Mouse (Mus musculus): ENCODE results near the gene Midn. TPM values are rescaled to one million over a fixed set of nuclear protein-coding genes. Genes with fewer than 3 reads are reported as not detected.

Midn gene
- polyA plus RNA-seq, 1 experiment from 2014 or later: 20.3 TPM

Other genes with a start within 250 kb of the Midn start
- gene Med16, start 239.3 kb upstream of the Midn start, polyA plus RNA-seq (2018): 10.6 to 18.8 TPM (median 16.5 TPM) in 3 replicates
- 5.7 TPM in 1 of 3 replicates, not detected in the others for gene Gm26602, start 237.4 kb upstream of the Midn start, polyA plus RNA-seq (2018)
- 0.27 to 0.89 TPM (median 0.30 TPM) in 3 replicates for gene Kiss1r, start 231.3 kb upstream of the Midn start, polyA plus RNA-seq (2018)
- 41.6 to 61.5 TPM (median 54.4 TPM) in 3 replicates for gene R3hdm4, start 227.1 kb upstream of the Midn start, polyA plus RNA-seq (2018)
- gene Arid3a, start 221.2 kb upstream of the Midn start, polyA plus RNA-seq (2018): 13.8 to 37.4 TPM (median 29.1 TPM) in 3 replicates
- 11.4 to 31.4 TPM (median 18.8 TPM) in 3 replicates for gene Wdr18, start 188.1 kb upstream of the Midn start, polyA plus RNA-seq (2018)
- not detected in 3 replicates for gene Grin3b, start 177.6 kb upstream of the Midn start, polyA plus RNA-seq (2018)
- 37.3 to 67.6 TPM (median 52.3 TPM) in 3 replicates for gene Tmem259, start 163.9 kb upstream of the Midn start, polyA plus RNA-seq (2018)
- gene Cnn2, start 159.7 kb upstream of the Midn start, polyA plus RNA-seq (2018): 4.0 to 9.8 TPM (median 4.7 TPM) in 3 replicates
- gene Abca7, start 151.8 kb upstream of the Midn start, polyA plus RNA-seq (2018): 3.3 to 10.6 TPM (median 4.0 TPM) in 3 replicates
- 56.2 to 124 TPM (median 74.2 TPM) in 3 replicates for gene Arhgap45, start 131.6 kb upstream of the Midn start, polyA plus RNA-seq (2018)
- 51.6 to 65.8 TPM (median 54.3 TPM) in 3 replicates for gene Polr2e, start 108.5 kb upstream of the Midn start, polyA plus RNA-seq (2018)
- gene Gpx4, start 101.1 kb upstream of the Midn start, polyA plus RNA-seq (2018): 427 to 512 TPM (median 481 TPM) in 3 replicates
- 23.7 to 43.6 TPM (median 42.5 TPM) in 3 replicates for gene Sbno2, start 42.7 kb upstream of the Midn start, polyA plus RNA-seq (2018)
- 72.6 to 106 TPM (median 79.6 TPM) in 3 replicates for gene Stk11, start 32.5 kb upstream of the Midn start, polyA plus RNA-seq (2018)
- 68.4 to 213 TPM (median 169 TPM) in 3 replicates for gene Atp5d, start 9.6 kb upstream of the Midn start, polyA plus RNA-seq (2018)
- gene Cbarp, start 7.4 kb upstream of the Midn start, polyA plus RNA-seq (2018): 1.9 to 3.0 TPM (median 2.4 TPM) in 3 replicates
- gene Cirbp, start 17.7 kb downstream of the Midn start, polyA plus RNA-seq (2018): 17.6 to 31.0 TPM (median 19.0 TPM) in 3 replicates
- 4.4 to 19.3 TPM (median 13.3 TPM) in 3 replicates for gene 1600002K03Rik, start 24.7 kb downstream of the Midn start, polyA plus RNA-seq (2018)
- 0.11 to 0.29 TPM (median 0.26 TPM) in 3 replicates for gene Efna2, start 31.2 kb downstream of the Midn start, polyA plus RNA-seq (2018)
- gene Mum1, start 78.2 kb downstream of the Midn start, polyA plus RNA-seq (2018): 5.1 to 14.8 TPM (median 7.6 TPM) in 3 replicates
- gene Ndufs7, start 100.8 kb downstream of the Midn start, polyA plus RNA-seq (2018): 31.2 to 113 TPM (median 79.8 TPM) in 3 replicates
- gene Gamt, start 112.7 kb downstream of the Midn start, polyA plus RNA-seq (2018): 8.2 to 24.0 TPM (median 13.8 TPM) in 3 replicates
- gene Dazap1, start 113.2 kb downstream of the Midn start, polyA plus RNA-seq (2018): 75.1 to 96.3 TPM (median 76.2 TPM) in 3 replicates
- 1,044 to 2,135 TPM (median 1,962 TPM) in 3 replicates for gene Rps15, start 144.2 kb downstream of the Midn start, polyA plus RNA-seq (2018)
- gene Apc2, start 147.7 kb downstream of the Midn start, polyA plus RNA-seq (2018): 0.03 to 0.13 TPM (median 0.06 TPM) in 3 replicates
- gene 2310011J03Rik, start 172.3 kb downstream of the Midn start, polyA plus RNA-seq (2018): 20.5 to 43.3 TPM (median 41.4 TPM) in 3 replicates
- 0.36 to 0.99 TPM (median 0.64 TPM) in 3 replicates for gene Pcsk4, start 181.2 kb downstream of the Midn start, polyA plus RNA-seq (2018)
- gene Reep6, start 181.7 kb downstream of the Midn start, polyA plus RNA-seq (2018): 0.14 to 0.42 TPM (median 0.14 TPM) in 3 replicates
- 4.7 to 10.2 TPM (median 8.1 TPM) in 3 replicates for gene Adamtsl5, start 200.1 kb downstream of the Midn start, polyA plus RNA-seq (2018)
- not detected in 3 replicates for gene Plk5, start 208.2 kb downstream of the Midn start, polyA plus RNA-seq (2018)
- 4.1 to 6.2 TPM (median 6.0 TPM) in 3 replicates for gene Mex3d, start 239.4 kb downstream of the Midn start, polyA plus RNA-seq (2018)